Mouse (Mus musculus): ENCODE data around the gene Gm4881. TPM values are rescaled to one million over a fixed set of nuclear protein-coding genes. Genes with fewer than 3 reads are reported as not detected.

Gene Gm4881
- not detected for total RNA-seq (2021)

GRCm38 (mm10) chr7:24944257-24944950 lies at the start of gene Gm4881:
Gm4881 (minus strand) TSS chr7:24944494.
- no peak for DNase-seq

DNA sequence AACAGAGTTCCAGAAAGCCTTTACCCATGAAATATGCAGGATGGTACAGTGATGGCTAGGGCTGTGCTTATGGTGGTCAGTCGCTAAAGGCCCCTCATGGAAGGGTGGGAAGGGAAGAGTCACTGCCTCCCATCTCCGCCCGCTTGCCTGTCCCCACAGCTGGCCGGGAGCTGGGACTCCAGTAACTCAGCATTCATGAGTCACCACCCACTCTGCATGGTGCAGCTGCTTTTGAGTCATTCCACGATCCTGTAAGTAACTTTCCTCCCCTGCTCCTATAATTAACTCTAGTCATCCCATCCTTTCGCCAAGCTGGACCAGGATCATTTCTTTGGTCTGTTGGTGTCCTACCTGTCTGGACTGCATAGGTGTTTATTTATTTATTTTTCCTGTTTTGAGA lies 48.8 kb upstream of the Gm4881 start:
- no peak for DNase-seq

DNA sequence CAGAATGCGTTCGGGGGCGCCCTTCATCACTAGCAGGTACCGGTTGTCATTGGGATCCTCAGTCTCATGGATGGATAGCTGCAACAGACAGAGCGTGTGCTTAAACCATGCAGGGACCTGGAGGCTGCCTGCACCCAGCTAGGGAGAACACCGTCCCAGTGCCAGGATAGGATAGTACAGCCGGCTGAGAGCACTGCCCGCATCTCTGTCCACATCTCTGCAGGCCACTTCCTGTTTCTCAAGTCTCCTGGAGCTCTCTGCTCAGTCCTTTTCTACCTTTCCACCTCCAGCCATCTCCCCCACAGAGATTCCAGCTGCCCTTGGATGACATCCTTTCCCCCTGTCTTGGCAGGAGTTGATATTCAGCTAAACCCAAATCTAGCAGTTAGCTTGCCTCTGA lies 46.2 kb upstream of the Gm4881 start:
- no peak for DNase-seq

DNA sequence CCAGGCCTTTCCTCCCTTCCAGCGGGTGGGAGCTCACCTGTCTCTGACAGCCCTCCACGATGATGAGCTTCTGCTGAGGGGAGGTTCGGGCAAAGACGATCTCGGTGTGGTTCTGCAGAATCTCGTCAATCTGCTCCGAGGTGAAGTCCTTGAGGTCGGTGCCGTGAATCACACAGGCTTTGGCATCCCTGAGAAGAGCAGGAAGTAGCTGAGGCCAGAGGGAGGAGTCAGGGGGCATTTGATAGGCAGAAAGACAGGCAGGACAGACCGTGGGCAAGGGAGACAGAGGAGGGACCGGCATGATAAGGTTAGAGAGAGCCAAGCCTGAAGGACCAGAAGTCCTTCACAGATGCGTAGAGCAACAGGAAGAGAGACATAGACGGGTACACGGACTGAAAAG lies 43.6 kb upstream of the Gm4881 start:
- DNase-seq: no peak

GRCm38 (mm10) chr7:24985799-24986198 lies 41.5 kb upstream of the Gm4881 start:
- no peak for DNase-seq

DNA sequence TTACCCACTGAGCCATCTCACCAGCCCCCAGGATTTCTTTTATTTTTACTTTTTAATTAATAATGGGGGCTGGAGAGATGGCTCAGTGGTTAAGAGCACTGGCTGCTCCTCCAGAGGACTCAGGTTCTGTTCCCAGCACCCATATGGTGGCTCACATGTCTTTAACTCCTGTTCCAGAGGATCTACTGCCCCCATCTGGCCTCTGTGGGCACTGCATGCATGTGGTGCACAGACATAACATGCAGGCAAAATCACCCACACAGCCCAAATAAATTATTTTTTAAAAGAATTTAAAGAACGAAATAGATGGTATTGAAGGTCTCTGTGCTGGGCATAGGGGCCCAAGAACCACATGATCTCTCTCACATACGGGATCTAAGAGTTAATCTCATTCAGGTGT lies 40.0 kb upstream of the Gm4881 start:
- no peak for DNase-seq

DNA sequence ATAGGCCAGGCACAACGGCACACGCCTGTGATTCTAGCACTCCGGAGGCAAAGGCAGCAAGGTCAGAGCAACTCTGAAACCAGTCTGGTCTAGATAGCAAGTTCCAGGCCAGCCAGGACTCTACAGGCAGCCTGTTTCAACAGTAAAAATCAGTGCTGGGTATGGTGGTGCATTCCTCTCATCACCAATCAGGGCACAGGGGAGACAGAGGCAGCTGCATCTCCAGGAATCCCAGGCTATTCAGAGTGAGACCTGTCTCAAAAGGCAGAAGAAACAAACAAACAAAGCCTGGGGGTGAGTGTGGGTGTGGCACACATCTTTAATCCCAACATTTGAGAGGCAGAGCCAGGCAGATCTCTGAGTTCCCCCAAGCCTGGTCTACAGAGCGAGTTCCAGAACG lies 39.1 kb upstream of the Gm4881 start:
- DNase-seq: no peak

GRCm38 (mm10) chr7:24980439-24980838 lies 36.1 kb upstream of the Gm4881 start:
- DNase-seq: no peak

DNA sequence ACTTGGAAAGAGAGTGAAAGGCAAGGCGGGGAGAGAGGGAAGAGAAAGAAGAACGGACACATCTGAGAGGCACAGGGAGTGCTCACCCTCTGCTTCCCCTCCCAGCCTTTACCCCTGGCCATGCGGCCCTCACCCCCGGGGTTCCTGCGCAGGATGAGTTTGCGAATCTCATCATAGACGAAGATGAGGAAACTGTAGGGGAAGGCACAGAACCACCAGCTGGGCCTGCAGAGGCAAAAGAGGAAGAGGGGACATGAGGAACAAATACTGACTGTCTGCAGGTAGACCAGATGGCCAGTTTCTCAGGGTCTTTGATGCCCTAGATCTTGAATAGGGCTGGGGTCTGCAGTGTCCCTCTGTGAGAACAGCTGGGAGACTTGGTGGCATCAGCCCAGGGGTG lies 34.5 kb upstream of the Gm4881 start:
- no peak for DNase-seq

- peak; percentile 46 for DNase-seq
Measured at GRCm38 (mm10) chr7:24974893-24975595, 30.8 kb upstream of the Gm4881 start.

- DNase-seq: no peak
Measured at GRCm38 (mm10) chr7:24973902-24974301, 29.6 kb upstream of the Gm4881 start.

DNA sequence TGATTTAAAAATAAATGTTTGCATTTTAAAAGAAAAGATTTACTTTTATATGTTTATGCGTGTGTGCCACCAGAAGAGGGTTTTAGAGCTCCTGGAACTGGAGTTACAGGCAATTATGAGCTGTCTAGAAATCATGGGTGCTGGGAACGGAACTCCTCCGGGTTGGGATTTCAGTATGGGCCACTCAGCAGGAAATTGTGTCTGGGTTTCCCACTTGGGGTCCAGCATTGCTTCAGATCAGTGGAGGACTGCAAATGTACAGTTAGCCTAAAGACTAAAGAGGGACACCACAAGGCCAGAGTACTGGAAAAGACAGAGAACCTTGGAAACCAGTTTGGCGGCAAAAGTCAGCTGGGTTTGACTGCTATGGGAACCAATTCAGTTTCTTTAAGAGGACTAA lies 28.9 kb upstream of the Gm4881 start:
- no peak for DNase-seq

GRCm38 (mm10) chr7:24971972-24972893 lies 27.9 kb upstream of the Gm4881 start, which contains the start of gene Rabac1:
Rabac1 (minus strand) TSS chr7:24972754.
- DNase-seq: peak; percentile 89

DNA sequence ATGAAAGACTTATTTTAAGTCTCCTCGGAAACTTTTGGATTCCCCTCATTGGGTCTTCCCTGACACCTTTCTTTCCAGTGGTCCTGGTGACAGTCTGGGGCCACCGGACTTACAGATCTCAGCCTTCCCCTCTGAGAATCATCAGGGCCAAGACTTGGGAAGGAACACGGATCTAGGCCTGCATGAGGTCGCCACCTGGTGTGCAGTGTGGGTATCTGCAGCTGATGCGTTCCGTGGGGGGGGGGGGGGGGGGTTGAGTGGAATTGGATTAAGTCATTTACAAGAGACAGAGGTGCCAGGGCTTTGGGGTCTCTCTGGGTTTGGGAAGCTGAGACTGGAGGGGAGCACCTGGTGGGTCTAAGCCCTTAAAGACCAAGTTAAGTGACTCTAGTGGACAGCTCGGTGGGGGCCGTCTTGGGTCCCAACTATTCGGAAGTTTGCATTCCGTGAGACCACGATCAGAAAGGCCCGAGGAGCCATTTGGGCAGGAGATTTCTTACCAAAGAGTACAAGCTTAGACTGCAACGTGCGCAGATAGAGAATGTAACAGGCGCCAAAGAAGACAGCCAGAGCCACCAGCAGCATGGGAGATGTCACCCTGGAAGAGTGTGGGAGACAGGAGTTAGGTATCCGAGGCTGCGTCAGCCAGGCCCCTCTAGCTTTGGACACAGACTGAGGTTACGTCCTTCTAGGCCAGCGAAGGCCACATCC lies 27.1 kb upstream of the Gm4881 start:
- DNase-seq: peak; percentile 58

DNA sequence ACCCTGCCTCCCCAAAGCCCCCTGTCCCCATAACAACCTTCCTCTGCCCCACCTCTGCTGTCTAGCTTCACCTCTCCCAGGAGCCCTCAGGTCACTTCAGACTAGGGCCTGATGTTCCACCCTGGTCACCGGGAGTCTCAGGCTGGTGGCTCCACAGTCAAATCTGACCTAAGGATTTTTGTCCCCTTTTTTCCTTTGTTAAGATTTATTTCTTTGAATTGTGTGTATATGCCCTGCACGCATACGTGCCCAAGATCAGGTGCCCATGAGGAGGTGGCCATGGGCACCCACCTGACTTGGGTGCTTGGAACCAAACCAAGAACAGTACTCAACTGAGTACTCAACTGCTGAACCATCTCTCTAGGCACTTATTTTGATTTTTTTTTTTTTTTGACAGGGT lies 26.0 kb upstream of the Gm4881 start:
- DNase-seq: no peak

- no peak for DNase-seq
Measured at GRCm38 (mm10) chr7:24969805-24970204, 25.5 kb upstream of the Gm4881 start.

GRCm38 (mm10) chr7:24968463-24968862 lies 24.2 kb upstream of the Gm4881 start:
- no peak for DNase-seq

GRCm38 (mm10) chr7:24967966-24968365 lies 23.7 kb upstream of the Gm4881 start:
- no peak for DNase-seq

GRCm38 (mm10) chr7:24964897-24965535 lies 20.7 kb upstream of the Gm4881 start:
- peak; percentile 83 for DNase-seq

DNA sequence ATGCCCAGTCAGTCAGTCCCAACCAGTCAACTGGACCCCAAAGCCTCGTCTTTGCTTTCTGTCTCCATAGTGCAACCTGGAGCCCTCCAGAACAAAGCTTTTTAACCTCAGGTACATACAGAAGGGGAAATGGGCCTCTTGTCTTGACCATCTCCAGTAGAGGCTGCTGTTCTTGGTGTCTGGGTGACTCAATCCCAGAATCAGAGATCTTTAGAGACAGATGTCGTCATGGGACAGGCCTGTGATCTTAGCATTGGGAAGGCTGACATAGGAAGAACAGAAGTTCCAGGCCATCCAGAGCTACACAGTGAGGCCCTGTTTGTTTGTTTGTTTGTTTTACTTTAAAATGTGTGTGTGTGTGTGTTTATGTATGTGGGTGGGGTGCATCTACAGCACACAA lies 20.0 kb upstream of the Gm4881 start:
- no peak for DNase-seq

DNA sequence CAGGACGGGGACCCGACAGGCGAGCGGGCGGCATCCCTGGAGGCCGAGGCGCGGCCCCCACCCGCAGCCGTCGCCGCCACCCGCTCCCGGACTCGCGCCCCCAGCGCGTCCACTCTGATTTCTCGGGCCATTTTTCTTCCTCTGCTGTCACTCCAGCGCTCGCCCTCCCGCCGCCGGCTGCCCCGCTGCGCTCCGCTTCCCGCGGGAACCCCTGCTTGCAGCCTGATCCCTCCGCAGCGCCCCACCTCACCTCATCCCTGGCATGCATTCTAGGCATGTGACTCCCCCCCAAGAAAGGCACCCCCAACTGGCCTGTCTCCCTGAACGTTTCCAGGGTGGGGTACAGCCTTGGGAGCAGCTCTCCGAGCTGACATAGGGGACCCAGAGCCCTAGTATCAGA lies 10.9 kb upstream of the Gm4881 start:
- no peak for DNase-seq

GRCm38 (mm10) chr7:24954450-24954849 lies 10.2 kb upstream of the Gm4881 start:
- no peak for DNase-seq
